In genomic region chr11:79736232-79737006, GRCm38 (mm10) we compare ENCODE assay signal across 10 mouse cellular contexts.
DNase-seq lines count a peak whose midpoint lies in the region; ATAC-seq and TF ChIP-seq lines count a peak whose summit lies in the region.
"Had no signal": no experiment of that assay in that cellular context is flagged by ENCODE, and none has a peak within 500 bp of the region (broad histone marks: within the 10 kb centered on the region; RNA-seq: fewer than 3 reads in every experiment).

No protein-coding gene starts in this region.

- no peak overlapping the region for H3K9ac ChIP-seq in kidney, embryonic 14.5 days (ENCODE audit: low read depth, low read length)
- H3K9ac ChIP-seq in intestine, embryonic 15.5 days, result no peak overlapping the region

- peaks cover 24% of the 10 kb centered on the region for H3K4me1 ChIP-seq in kidney, embryonic 14.5 days (ENCODE audit: control insufficient read depth, insufficient read depth, low read length)
- H3K4me1 ChIP-seq in intestine, embryonic 15.5 days (replicated peaks), result peaks cover 27% of the 10 kb centered on the region

- H3K36me3 ChIP-seq in kidney, embryonic 14.5 days (ENCODE audit: control insufficient read depth, insufficient read depth, low read length), result no peaks in the 10 kb centered on the region
- H3K36me3 ChIP-seq in intestine, embryonic 15.5 days, result no peaks in the 10 kb centered on the region; the same call in 1 of the 2 replicates
- peaks cover 36% of the 10 kb centered on the region for H3K36me3 ChIP-seq in myocyte (ENCODE audit: control insufficient read depth, insufficient read depth)

- H3K4me2 ChIP-seq in kidney, embryonic 14.5 days (replicated peaks; ENCODE audit: low read depth, low read length), result no peak overlapping the region
- H3K4me2 ChIP-seq in intestine, embryonic 15.5 days (replicated peaks), result no peak overlapping the region
- peak overlapping the region; percentile 72 for H3K4me2 ChIP-seq in myocyte (ENCODE audit: low read depth)

- 0 out of 2 replicates have a peak, but pooled peaks have one; percentile 32 for ATAC-seq in kidney, embryonic 14.5 days (ENCODE audit: low FRiP score, low TSS enrichment)
- ATAC-seq in intestine, embryonic 15.5 days, result peak; percentile 59; the same call in 1 of the 2 replicates

- no peak overlapping the region for H3ac ChIP-seq in myocyte (ENCODE audit: control insufficient read depth, insufficient read length)

- no peaks in the 10 kb centered on the region for H3K27me3 ChIP-seq in kidney, embryonic 14.5 days (ENCODE audit: control insufficient read depth, insufficient read depth, low read length)
- H3K27me3 ChIP-seq in intestine, embryonic 15.5 days (replicated peaks), result no peaks in the 10 kb centered on the region
- H3K27me3 ChIP-seq in myocyte (ENCODE audit: control insufficient read depth, insufficient read depth, insufficient read length), result no peaks in the 10 kb centered on the region

- peak overlapping the region; percentile 17; the same call in 1 of the 2 replicates for H3K27ac ChIP-seq in kidney, embryonic 14.5 days (ENCODE audit: low read depth, low read length)
- peak overlapping the region; percentile 34 for H3K27ac ChIP-seq in intestine, embryonic 15.5 days

- peaks cover 21% of the 10 kb centered on the region for H3K79me2 ChIP-seq in myocyte (ENCODE audit: control insufficient read depth, insufficient read depth)

- DNase-seq in kidney, postnatal 4 days, result no peak
- DNase-seq in c-Kit-positive CD71-positive TER-119-positive erythroid progenitor cells, embryonic 14.5 days (ENCODE audit: low spot score), result peak; percentile 15
- DNase-seq in natural killer cell, adult 2 months (ENCODE audit: low spot score in 2 of 2), result no peak
- DNase-seq in kidney, postnatal 14 days, result no peak
- DNase-seq in urinary bladder, adult 2 months (ENCODE audit: low spot score), result no peak
- DNase-seq: kidney, postnatal 25 days; right cerebral cortex, adult 18-20 months had no signal

- WGBS in kidney, embryonic 14.5 days, result 75% methylated on average over 15 of the region's 15 CpGs
- WGBS in intestine, embryonic 15.5 days, result 73% methylated on average over 15 of the region's 15 CpGs

- no peaks in the 10 kb centered on the region for H3K9me3 ChIP-seq in kidney, embryonic 14.5 days (ENCODE audit: control insufficient read depth, low read length)
- no peaks in the 10 kb centered on the region for H3K9me3 ChIP-seq in intestine, embryonic 15.5 days

- no peak overlapping the region for H3K4me3 ChIP-seq in kidney, embryonic 14.5 days (ENCODE audit: low read length)
- no peak overlapping the region for H3K4me3 ChIP-seq in intestine, embryonic 15.5 days (replicated peaks)
- no peak overlapping the region for H3K4me3 ChIP-seq in myocyte

- TF ChIP-seq POLR2A in myocyte (IDR thresholded peaks at IDR 0.05; ENCODE audit: insufficient read length, low read depth), result peak; percentile 17

TF ChIP-seq in myocyte, 11 proteins besides CTCF, POLR2A, EP300 and RAD21:
- TF ChIP-seq MAX (IDR thresholded peaks at IDR 0.05; ENCODE audit: low read depth), result no peak
- peak; percentile 87 for TF ChIP-seq POLR2AphosphoS2 (IDR thresholded peaks at IDR 0.05; ENCODE audit: insufficient read length, low read depth)
TF ChIP-seq in myocyte: peak in this region for 1.
